Mouse (Mus musculus) kidney, embryonic 16.5 days (tissue): Measurements from ENCODE around the gene Ubr4. TPM values are rescaled to one million over a fixed set of nuclear protein-coding genes. Genes with fewer than 3 reads are reported as not detected.
A peak's percentile ranks its signal among the peaks of the same experiment; 100 is the strongest.

Source experiments
- ATAC-seq: fragments of 200-750 bp; cut with Nextera tagmentation; 2 replicates; pipeline ENCODE4 v1.8.0; 2017; ENCODE audit warnings: moderate TSS enrichment; ENCODE audit not compliant: low FRiP score, low TSS enrichment
- H3K27ac ChIP-seq: fragments of 300-500 bp; sonication (generic); 2 replicates; pipeline ENCODE4 v1.5.1; 2014; ENCODE audit warnings: low read length
- H3K27me3 ChIP-seq: fragments of 300-500 bp; sonication (generic); 2 replicates; pipeline ENCODE4 v1.6.1; 2014; ENCODE audit warnings: low read length, control low read depth, mixed read lengths; ENCODE audit not compliant: insufficient read depth
- H3K36me3 ChIP-seq: fragments of 300-500 bp; sonication (generic); 2 replicates; pipeline ENCODE4 v1.6.1; 2014; ENCODE audit warnings: low read length, control low read depth, mixed read lengths; ENCODE audit not compliant: insufficient read depth
- H3K4me1 ChIP-seq: fragments of 300-500 bp; sonication (generic); 2 replicates; pipeline ENCODE4 v1.6.1; 2014; ENCODE audit warnings: low read length, control low read depth, mixed read lengths; ENCODE audit not compliant: insufficient read depth
- H3K4me2 ChIP-seq: fragments of 300-500 bp; sonication (generic); replicated peaks from 2 replicates; pipeline ENCODE4 v1.6.1; 2014; ENCODE audit warnings: low read depth, low read length
- H3K4me3 ChIP-seq: fragments of 300-500 bp; sonication (generic); 2 replicates; pipeline ENCODE4 v1.5.1; 2014; ENCODE audit warnings: mild to moderate bottlenecking, low read length
- H3K9ac ChIP-seq: fragments of 300-500 bp; sonication (generic); replicated peaks from 2 replicates; pipeline ENCODE4 v1.6.1; 2014; ENCODE audit warnings: low read length
- H3K9me3 ChIP-seq: fragments of 300-500 bp; sonication (generic); 2 replicates; pipeline ENCODE4 v1.6.1; 2016; ENCODE audit warnings: low read length, control low read depth
- WGBS: fragments of 180-500 bp; shearing (Covaris S2); extraction: QIAGEN DNeasy Blood & Tissue Kit; methylation state at CpG from one replicate; pipeline ENCODE4 v1.1.7; 2014; 5-methylcytosine and 5-hydroxymethylcytosine counted together
- polyA plus RNA-seq: library from polyadenylated mRNA; unstranded; fragments of >200 nt; fragmentation: Nextera tagmentation; extraction: Ambion mirVana; gene quantifications from 2 replicates; pipeline ENCODE4 v1.2.1, GENCODE M21; 2015

Ubr4 gene
- polyA plus RNA-seq, 1 experiment from 2014 or later: 72.2 TPM

DNA sequence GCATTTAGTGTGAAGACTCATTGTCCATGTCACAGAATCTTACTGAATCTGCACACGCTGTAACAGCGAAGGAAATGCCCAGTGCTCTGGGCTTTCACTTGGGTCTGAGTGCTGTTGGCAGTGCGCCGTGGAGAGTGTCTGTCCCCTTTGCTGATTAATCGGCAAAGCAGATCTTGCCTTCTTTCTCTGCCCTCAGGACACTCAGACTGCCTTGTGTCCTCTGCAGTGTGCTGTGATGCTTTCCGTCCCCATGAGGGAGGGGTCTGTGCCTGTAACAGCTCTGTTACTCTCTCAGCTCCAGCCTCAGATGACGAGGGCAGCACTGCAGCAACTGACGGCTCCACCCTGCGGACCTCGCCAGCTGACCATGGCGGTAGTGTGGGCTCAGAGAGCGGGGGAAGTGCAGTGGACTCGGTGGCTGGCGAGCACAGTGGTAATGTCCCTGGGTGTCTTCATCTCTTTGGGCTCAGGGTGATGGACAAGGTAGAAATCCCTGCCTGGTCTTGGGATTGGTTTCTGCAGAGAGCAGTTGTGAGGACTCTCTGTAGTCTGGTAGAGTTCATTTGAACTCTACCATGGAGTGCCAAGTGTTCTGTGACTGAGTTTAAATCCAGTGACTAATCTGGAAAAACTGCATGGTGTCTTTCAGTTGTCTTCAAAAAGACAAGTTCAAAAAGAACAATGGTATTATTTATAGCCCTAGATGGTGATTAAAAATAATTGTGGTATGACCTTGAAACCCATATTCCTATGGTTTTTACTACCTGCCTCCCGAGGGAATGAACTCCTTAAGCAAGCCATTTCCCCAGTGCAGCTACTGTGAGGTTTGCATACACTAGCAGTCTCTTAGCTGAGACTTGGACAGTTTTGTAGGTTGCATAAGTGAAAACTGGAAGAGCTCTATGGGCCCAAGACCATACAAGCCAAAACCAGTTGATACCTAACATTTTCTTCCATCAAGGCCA lies 90.3 kb downstream of the Ubr4 start:
- Histone ChIP-seq H3K27ac (no peak overlapping the region), H3K9ac (no peak overlapping the region), H3K4me2 (no peak overlapping the region), H3K4me3 (no peak overlapping the region), H3K4me1 (no peaks in the 10 kb centered on the region), H3K9me3 (no peaks in the 10 kb centered on the region), H3K27me3 (no peaks in the 10 kb centered on the region), H3K36me3 (peaks cover 84% of the 10 kb centered on the region)
- 89% methylated on average over 15 of the region's 15 CpGs for WGBS
- no peak for ATAC-seq

- Histone ChIP-seq H3K9ac (no peak overlapping the region), H3K4me2 (no peak overlapping the region), H3K36me3 (peaks cover 89% of the 10 kb centered on the region), H3K4me3 (no peak overlapping the region), H3K9me3 (no peaks in the 10 kb centered on the region), H3K27ac (no peak overlapping the region), H3K27me3 (no peaks in the 10 kb centered on the region), H3K4me1 (no peaks in the 10 kb centered on the region)
- WGBS: 91% methylated on average over 10 of the region's 10 CpGs
- ATAC-seq: no peak
Observed at GRCm38 (mm10) chr4:139444315-139444714, 91.9 kb downstream of the Ubr4 start.

DNA sequence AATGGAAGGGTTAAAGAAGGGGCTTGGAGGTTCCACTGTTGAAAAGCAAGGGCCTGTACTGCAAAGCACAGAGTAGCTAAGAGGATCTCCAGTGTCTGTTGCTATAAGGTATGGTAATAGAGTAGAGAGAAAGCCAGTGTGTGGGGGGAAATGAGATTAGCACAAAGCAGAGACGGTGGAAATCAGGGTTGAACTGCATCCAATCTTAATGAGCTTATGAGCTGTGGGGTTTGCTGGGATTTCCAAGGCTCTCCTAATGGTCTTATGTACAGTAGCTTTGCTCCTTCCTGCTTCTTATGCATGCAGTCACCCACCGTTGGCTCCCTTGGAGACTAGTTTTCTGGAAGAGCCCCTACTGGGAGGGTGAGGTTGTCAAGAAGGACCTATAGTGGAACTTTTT lies 93.8 kb downstream of the Ubr4 start:
- Histone ChIP-seq H3K9ac (no peak overlapping the region), H3K9me3 (no peaks in the 10 kb centered on the region), H3K36me3 (peaks cover 89% of the 10 kb centered on the region), H3K4me3 (no peak overlapping the region), H3K4me1 (no peaks in the 10 kb centered on the region), H3K27ac (no peak overlapping the region), H3K27me3 (no peaks in the 10 kb centered on the region), H3K4me2 (no peak overlapping the region)
- no peak for ATAC-seq
- WGBS: 89% methylated on average over 2 of the region's 2 CpGs

DNA sequence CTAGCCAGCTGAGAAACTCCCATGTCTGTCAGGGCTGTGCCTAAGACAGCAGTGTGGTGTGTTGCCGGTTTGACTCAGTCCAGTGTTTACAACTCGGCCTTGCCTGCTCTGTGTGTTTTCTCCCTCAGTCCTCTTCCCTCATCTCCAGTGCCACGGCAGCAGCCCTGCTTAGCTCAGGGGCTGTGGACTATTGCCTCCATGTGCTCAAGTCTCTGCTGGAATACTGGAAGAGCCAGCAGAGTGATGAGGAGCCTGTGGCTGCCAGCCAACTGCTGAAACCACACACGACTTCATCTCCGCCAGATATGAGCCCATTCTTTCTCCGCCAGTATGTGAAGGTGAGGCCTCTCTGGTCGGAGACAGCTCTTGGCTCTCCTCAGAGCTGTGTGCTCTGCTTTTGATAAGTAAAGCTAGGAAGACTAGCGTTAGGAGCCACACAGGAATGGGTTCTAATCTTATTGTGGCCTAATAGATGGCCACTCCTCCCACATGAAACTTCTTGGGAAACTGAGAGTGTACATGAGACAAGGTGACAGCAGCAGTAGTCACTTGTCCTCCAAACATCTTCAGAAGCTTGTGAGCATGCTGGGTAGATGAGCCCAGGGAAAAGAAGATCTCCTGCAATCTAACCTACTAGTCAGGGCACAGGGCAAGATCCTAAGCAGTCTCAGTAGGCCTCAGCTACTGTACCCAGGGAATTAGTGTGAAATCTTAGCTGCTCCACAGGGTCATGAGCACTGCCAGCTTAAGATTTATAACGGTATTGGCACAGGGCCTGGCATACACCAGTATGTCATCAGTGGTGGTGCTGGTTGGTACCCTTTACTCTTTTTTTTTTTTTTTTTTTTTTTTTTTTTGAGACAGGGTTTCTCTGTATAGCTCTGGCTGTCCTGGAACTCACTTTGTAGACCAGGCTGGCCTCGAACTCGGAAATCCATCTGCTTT lies 94.6 kb downstream of the Ubr4 start:
- Histone ChIP-seq H3K9me3 (no peaks in the 10 kb centered on the region), H3K4me1 (no peaks in the 10 kb centered on the region), H3K27me3 (no peaks in the 10 kb centered on the region), H3K4me2 (no peak overlapping the region), H3K4me3 (no peak overlapping the region), H3K27ac (no peak overlapping the region), H3K36me3 (peaks cover 89% of the 10 kb centered on the region), H3K9ac (no peak overlapping the region)
- no peak for ATAC-seq
- WGBS: 90% methylated on average over 11 of the region's 11 CpGs

GRCm38 (mm10) chr4:139452944-139453700 lies 100.7 kb downstream of the Ubr4 start:
- Histone ChIP-seq H3K9ac (no peak overlapping the region), H3K27me3 (no peaks in the 10 kb centered on the region), H3K4me3 (no peak overlapping the region), H3K4me1 (no peaks in the 10 kb centered on the region), H3K4me2 (no peak overlapping the region), H3K36me3 (peaks cover 91% of the 10 kb centered on the region), H3K9me3 (no peaks in the 10 kb centered on the region), H3K27ac (no peak overlapping the region)
- ATAC-seq: no peak
- 94% methylated on average over 8 of the region's 8 CpGs for WGBS

- Histone ChIP-seq H3K4me3 (no peak overlapping the region), H3K9ac (no peak overlapping the region), H3K27ac (no peak overlapping the region), H3K4me2 (no peak overlapping the region), H3K27me3 (no peaks in the 10 kb centered on the region), H3K36me3 (peaks cover 92% of the 10 kb centered on the region), H3K9me3 (no peaks in the 10 kb centered on the region), H3K4me1 (no peaks in the 10 kb centered on the region)
- 91% methylated on average over 6 of the region's 6 CpGs for WGBS
- no peak for ATAC-seq
Observed at GRCm38 (mm10) chr4:139454339-139454738, 101.9 kb downstream of the Ubr4 start.

DNA sequence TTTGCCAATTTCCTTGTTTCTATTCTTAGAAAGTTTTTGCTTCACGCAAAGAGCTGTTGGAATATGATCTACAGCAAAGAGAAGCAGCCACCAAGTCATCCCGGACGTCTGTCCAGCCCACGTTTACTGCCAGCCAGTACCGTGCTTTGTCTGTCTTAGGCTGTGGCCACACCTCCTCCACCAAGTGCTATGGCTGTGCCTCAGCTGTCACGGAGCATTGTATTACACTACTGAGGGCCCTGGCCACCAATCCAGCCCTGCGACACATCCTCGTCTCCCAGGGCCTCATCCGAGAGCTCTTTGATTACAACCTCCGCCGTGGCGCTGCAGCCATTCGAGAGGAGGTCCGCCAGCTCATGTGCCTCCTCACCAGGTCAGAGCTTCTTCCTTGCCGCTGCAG lies 107.6 kb downstream of the Ubr4 start:
- peak; percentile 84 for ATAC-seq
- Histone ChIP-seq H3K27ac (no peak overlapping the region), H3K4me3 (no peak overlapping the region), H3K27me3 (no peaks in the 10 kb centered on the region), H3K4me2 (no peak overlapping the region), H3K36me3 (peaks cover 93% of the 10 kb centered on the region), H3K4me1 (no peaks in the 10 kb centered on the region), H3K9ac (no peak overlapping the region), H3K9me3 (no peaks in the 10 kb centered on the region)
- 55% methylated on average over 15 of the region's 15 CpGs for WGBS

GRCm38 (mm10) chr4:139464163-139464562 lies 111.8 kb downstream of the Ubr4 start:
- Histone ChIP-seq H3K27ac (no peak overlapping the region), H3K9me3 (no peaks in the 10 kb centered on the region), H3K4me3 (no peak overlapping the region), H3K4me2 (no peak overlapping the region), H3K9ac (no peak overlapping the region), H3K27me3 (no peaks in the 10 kb centered on the region), H3K4me1 (no peaks in the 10 kb centered on the region), H3K36me3 (peaks cover 95% of the 10 kb centered on the region)
- 90% methylated on average over 12 of the region's 12 CpGs for WGBS
- no peak for ATAC-seq

GRCm38 (mm10) chr4:139466541-139466940 lies 114.1 kb downstream of the Ubr4 start:
- Histone ChIP-seq H3K9ac (no peak overlapping the region), H3K4me2 (no peak overlapping the region), H3K4me1 (no peaks in the 10 kb centered on the region), H3K27ac (no peak overlapping the region), H3K4me3 (no peak overlapping the region), H3K27me3 (no peaks in the 10 kb centered on the region), H3K36me3 (peaks cover 92% of the 10 kb centered on the region), H3K9me3 (no peaks in the 10 kb centered on the region)
- no peak for ATAC-seq
- WGBS: 90% methylated on average over 6 of the region's 6 CpGs
